Mouse (Mus musculus) ES-Bruce4 (cell line): Measurements from ENCODE around the gene Adipoq.

Source experiments
- EP300 ChIP-seq: IDR thresholded peaks from 2 replicates; pipeline ENCODE4 v1.6.1; 2011; ENCODE audit warnings: low read depth, low read length; ENCODE audit not compliant: insufficient read depth
- POLR2A ChIP-seq: IDR thresholded peaks from one replicate; pipeline ENCODE4 v1.8.1; 2011; ENCODE audit warnings: low read length; ENCODE audit not compliant: insufficient read depth

DNA sequence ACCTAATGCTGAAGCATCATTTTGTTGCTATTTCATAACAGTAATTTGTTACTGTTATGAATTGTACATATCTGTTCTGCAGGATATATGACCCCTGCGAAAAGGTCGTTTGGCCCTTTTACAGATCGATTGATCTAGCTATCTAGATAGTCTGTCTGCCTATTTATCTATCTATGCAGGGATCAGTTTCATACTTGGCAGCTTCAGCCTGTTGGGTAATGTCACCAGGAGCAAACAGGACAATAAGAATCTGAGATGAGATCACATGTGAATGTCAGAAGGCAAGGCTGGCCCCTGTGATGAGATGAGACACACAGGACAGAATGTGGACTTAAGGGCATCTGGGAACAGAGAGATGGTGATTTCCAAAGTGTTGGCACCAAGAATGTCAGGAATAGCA is 16.0 kb upstream of the Adipoq start:
- TF ChIP-seq POLR2A = no peak
- no peak for TF ChIP-seq EP300
